Mouse (Mus musculus) kidney, adult 11 months (tissue): ENCODE data around the gene Pnma1.

Experiments used
- DNase-seq: peaks from one replicate; pipeline ENCODE4 v3.0.0; 2022

The Pnma1 gene

DNA sequence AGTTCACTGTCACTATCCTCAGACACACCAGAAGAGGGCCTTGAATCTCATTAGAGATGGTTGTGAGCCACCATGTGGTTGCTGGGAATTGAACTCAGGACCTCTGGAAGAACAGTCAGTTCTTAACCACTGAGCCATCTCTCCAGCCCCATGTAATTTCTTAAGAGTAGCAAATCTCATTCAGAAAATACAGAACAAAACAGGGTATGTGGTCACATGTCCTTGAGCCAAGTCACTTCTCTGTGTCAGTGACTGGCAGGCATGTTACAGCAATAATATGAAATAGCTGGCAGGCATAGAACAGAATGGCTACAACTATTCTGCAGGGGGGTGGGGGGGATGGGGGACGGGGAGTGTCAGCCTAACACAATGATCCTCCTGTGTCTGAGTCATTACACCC, 48.2 kb downstream of the Pnma1 start:
- no peak for DNase-seq

DNA sequence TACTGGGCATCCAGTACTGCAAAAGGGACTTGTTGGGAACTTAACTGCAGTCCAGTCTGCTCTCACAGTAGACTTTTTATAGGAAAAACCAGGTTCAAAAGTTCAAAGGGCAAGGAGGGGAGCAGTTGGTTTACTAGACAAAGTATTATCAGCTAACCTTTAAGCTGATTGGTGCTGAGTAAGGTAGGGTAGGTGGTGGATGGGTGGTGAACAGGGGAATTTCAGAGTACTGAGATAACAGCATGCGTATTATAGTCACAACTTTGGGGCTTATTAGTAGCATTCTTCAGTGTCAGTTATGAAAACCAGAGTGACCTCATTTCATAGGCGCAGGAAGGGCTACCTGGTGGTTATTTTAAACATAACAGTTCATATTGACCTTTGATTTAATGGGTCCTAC, 48.7 kb downstream of the Pnma1 start:
- DNase-seq = no peak
